Mouse (Mus musculus) embryo, embryonic 11 days (tissue): ENCODE measurements at regions not wholly inside any gene's neighbourhood (a gene's known extent, or its start where the extent isn't known, plus 50 kb on each side); places are given as distances from the start of the nearest gene placed in this dataset.
A peak's percentile ranks its signal among the peaks of the same experiment; 100 is the strongest.

Experiments used
- DNase-seq: peaks from one replicate; pipeline ENCODE4 v3.0.0-alpha.2; 2015

DNA sequence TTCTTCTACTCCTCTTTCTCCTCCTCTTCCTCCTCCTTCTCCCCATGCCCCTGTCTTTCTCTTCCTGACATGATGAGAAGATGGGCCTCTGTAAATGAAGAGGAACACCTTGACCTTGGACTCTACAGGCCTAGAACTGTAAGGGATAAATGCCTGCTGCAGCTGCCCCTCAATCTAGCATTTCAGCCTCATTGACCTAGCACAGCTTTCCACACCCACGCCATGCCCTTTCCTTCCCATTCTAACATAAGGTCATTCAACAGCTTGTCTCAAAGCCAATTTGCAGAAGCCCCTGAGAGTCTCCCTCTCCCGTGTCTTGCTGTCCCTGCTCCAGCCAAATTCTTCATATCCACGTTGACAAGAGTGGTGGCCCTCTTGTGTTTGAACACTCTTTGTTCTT, 63.8 kb upstream of the Dscam start:
- DNase-seq, result no peak

DNA sequence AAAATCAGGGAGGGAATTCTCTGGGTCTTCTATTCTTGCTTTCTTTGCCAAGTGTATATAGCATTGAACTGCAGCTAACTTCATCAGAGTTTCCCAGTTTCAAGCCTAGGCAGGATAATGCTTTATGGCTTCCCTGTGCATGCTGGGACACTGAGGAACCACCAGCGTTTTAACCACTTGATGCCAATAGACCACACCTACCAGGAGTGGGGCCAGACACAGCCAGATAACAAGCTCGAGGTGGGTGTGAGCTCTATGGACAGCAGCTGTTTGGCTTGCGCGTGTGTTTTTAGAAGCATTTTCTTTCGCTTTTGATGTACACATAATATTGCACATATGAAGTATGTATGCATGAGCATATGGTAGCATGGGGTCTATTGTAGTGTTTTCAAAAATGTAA, 69.1 kb upstream of the Dscam start:
- DNase-seq, result no peak

DNA sequence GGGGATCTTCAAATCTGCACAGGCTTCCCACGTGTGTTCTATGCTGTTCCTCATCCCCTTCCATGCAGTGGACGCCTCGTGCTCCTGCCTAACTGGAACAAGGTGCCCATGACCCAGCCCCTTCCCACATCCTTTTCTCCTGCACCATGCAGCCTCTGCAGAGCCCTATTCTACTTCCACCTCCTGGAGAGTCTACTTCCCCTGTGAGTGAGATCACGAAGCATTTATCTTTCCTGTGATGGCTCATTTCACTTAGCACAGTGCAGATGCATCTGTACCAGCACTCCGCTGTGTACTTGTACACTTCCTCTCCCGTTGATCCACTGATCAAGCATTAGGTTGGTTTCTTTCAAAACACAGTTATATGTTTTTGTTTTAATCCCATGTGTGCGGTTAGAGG, 69.5 kb upstream of the Dscam start:
- DNase-seq, result no peak

DNA sequence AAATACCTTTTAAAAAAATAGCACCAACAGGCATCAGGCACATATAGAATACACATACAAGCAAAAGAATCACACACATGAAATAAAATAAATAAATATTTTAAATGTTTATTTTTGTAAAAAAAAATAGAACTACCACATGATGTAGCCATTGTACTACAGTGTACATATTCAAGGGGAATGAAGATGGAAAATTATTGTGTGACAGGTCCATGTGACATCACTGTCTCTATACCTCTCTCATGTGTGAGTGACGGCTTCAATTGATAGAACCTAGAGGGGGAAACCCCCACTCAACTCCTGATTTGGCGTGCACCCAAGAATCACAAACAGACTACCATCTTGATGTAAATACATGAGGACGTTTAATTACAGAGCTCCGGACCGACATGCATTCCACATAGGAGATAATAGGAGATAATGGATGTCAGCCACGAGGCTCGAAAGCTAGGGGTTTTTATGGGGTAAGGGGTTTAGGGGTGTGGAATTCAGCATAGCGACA, 70.4 kb upstream of the Dscam start:
- no peak for DNase-seq

DNA sequence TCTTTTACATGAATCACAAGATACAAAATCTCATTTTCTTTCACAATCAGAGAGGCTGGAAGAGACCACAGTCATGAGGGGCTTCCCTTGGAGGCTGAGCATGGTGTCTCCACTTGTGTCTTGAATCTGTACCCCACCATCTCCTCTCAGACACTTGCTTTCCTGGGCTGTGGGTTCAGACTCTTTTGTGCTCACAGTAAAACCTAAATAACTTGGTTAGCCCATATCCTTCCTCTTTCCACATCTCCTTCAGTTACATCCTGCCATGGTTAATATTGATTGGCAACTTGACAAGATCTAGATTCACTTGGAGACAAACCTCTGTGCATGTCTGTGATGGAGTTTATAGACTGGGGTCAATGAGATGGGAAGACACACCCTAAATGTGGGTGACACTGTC, 71.1 kb upstream of the Dscam start:
- no peak for DNase-seq

DNA sequence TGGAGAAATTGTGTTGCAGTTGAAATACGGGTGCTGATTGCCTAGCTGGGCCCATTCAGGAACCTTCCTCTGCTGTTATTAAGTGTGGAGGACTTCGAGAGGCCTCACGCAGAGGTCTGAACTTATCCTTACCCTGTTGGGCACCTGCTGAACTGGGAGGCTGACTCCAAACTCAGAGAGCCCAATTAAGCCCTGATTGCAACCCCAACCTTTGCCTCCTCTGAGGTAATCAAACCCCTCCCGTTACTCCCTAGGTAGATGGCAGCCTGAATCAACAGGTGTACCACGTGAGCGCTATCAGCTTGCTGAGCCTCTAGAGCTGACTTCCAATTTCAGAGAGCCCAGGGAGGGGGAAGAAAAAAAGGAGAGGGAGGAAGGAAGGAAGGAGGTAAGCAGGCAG, 79.9 kb upstream of the Dscam start:
- DNase-seq, result no peak

DNA sequence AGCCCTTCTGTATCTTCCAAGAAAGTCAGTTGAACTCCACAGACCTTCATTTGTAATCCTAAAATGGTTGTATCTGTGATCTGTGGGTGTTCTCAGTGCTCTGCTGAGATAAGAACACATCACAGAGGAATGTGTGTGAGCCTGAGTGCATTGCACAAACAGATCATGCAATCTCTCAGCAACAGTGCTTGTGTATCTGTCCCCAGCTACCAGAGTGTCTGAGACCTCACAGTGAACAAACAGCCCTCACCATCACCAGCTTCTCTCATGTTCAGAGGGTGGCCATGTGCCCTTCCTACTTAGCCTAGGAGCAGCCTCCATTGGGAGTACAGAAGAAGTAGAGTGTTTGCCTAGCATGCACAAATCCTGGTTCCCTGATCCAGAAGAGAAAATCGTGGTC, 82.0 kb upstream of the Dscam start:
- no peak for DNase-seq

DNA sequence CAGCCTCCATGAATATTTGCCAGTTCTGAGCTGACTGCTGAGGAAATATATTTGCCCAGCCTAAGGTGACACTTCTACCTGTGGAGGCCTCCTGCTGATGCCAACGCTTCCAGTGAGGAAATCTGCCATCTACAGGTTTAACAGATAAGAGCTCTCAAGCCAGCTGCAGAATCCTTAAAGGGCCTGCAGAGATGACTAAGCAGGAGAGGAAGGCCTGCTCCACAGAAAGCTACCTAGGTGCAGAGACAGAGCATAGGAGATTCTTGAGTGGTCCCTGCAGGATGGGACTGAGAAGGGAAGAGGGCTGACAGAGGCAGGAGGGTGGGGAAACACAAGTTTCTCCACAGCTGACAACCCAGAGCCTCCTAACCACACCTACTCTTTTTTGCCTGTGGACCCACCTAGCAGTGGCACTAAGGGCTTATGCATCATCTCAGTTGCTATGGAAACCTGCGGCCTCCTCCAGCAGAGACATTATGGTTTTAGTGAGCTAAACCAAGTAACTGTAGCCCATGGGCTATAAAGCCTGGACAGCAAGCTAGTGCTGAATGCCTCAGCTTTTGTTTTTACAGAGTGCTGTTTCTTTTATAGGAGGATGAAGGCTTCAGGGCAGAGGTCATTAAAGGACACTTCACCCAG, 82.6 kb upstream of the Dscam start:
- DNase-seq, result no peak

DNA sequence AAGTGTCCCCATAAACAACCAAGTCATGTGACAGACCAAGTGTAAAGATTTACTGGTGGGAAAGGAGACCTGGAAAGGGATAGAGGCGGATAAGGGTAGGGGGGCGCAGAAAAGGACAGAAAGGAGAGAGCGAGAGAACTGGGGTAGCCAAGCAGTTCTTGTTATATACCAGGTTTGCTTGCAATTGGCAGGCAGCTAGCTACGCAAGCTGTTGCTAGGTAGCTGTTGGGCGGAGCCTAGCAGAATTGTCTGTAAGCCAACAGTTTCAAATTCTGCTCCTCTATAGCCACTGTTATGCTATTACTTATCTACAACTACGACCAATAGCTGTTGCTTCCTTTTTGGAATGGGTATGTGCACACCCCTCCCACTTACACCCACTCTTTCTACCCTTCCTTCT, 88.3 kb upstream of the Dscam start:
- DNase-seq, result no peak

DNA sequence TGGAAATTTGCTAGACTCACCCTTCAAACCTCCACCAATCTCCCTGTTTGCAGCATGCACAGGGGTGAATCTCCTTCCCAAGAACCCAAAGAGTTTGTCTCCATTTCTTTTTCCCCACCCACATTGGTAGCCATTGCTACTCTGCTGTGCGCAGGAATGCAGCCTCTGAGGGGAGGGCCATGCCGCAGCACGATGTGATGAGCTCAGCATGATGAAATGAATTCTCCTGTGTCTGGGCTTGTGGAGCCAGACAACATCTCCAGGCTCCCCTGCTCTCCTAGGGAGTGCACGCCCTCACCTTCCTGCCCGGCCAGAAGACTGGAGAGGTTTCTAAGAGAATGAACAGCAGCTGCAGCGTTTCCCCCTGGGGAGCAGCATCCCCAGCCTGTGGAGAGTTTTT, 92.9 kb upstream of the Dscam start:
- DNase-seq, result peak; percentile 24

DNA sequence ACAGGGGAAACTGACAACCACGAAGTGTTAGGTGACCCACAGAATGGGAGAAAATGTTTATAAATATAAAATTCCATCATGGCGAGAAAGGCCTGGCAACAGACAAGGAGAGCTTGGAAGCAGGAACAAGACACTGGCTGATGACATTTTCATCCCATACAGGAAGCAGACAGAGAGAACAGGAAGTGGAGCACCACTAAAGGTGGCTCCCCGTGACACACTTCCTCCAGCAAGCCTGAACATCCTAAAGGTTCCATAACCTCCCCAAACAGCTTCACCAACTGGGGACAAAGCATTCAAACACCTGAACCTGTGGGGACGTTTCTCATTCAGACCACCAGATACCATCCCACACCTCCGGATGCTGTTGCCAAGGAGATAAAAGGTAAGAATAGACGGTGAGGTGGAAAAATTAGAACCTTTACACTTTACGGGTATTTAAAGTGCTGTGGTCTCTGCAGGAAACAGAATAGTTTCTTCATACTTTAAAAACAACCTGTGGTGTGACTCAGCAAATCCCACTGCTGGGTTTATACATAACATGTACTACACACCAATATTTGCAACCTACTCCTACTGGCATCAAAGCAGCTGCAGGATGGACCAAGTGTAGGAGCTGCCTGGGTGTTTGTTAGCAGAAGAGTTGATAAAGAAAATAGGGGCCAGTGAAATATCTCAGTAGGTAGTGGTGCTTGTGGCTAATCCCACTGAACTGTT, 86.0 kb upstream of the Bace2 start:
- DNase-seq, result no peak

DNA sequence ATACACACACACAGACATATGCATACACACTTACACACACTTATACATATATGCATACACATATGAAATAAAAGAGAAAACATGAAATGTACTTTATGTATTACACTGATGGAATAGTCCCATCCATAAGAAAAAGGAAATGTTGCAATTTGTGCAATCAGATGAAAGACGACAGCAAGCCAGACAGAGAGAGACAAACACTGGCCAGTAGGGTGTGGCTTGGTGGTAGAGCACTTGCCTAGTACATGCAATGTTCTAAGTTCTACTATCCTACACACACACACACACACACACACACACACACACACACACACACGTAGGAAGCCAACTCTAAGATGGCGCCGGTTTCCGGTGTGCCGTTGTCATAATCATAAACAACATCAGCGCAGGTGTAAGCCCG, 85.3 kb upstream of the Bace2 start:
- DNase-seq, result no peak

DNA sequence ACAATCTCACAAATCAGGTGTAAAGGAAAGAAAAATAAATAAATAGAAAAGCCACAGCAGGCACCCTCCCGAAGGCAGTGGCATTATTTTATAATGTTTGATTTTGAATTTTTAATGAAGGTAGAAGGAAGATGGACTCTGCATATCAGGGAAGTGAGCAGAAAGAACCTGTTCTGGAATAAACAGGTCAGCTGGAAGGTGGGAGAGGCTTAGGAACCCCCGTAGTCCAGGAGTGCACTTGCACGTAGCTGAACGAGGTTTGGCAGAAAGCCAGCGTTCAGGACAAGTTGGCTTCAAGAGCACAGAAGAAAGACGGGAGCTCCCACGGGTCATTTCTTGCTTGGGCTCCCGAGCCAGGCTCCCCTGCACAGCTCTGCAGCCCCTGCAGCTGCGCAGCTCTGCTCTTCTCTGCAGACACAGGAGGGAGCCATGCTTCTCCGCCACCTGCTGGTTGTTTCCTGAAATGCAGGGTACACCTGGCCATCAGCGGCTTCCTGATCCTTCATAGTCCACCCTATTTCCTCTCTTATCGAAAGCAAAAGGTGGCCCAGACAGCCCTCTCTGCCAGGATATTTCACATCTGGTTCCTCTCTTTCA, 84.4 kb upstream of the Bace2 start:
- DNase-seq, result peak; percentile 84

DNA sequence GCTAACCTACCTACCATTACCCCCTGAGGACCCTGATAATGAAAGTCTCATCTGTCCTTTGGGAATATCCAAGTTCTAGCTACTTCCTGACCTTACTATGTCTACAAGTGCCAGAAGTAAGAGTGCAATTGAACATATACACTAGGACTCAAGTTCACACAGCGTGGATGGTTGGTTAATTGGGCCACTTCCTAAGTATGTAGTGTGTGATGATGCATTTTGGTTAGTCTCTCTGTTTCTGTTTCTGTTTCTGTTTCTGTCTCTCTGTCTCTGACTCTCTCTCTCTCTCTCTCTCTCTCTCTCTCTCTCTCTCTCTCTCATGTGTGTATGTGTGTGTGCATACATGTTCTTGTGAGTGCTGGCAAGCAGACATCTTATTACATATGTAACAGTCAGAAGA, 77.6 kb upstream of the Bace2 start:
- DNase-seq, result no peak

DNA sequence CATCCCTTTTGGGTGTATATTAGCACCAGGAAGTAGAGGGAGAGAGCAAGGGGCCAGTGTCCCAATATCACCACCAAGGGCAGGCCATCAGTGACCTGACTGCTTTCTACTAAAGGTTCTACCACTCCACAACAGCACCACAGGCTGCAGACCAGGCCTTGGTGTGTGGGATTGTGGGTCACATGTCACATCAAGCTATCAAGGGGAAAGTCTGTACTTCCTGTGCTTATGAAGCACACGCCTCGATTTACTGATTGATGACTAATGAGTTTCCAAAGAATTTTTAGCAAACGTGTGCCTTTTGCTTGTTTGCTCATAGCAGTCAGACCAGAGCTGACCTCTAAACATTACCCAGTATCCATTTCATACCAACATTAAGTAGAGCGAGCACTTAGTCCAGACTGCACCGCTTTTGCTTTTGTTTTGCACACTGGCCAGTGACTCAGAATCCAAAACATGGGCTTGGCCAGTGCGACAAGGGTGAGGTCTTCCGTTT, 74.9 kb upstream of the Bace2 start:
- no peak for DNase-seq

DNA sequence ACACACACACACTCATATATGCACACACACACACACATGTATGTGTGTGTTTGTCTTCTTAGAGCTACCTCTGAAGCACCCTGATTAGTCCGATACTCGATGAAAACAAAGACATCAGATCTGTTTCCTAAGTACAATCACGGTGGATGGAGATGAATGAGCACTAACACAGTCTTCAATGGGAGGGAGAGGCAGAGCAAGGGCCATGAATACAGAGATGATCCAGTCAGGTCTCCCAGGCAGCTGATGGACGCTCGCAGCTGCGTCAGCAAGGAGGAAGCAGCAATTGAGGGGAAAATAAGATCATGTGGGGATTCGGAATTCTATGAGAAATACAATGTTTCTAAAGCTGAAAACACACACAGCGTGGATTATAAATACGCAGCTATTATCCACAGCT, 73.6 kb upstream of the Bace2 start:
- DNase-seq, result no peak

DNA sequence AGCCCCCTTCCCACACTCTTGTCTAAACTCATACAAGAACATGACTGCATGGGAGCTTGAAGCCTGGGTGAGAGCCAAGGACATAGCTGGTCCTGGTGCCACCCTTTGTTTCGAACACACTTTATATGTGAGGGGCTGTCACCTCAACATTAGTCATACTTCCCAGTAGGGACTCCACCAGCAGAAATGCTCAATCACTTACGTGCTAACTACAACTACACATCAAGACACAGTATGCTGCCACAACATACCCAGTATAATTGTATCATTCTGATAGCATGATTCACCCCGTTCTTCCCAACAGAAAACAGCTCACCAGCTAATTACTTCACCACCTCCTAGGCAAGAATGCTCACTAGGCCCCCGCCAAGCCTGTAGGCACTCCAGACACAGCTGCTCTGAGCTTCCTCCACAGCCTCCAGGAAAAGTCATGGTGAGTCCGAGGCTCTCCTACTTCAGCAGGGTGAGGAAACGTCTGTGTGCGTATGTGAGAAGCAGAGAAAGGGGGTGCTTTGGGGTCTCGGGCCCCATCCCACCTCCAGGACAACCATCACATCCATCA, 70.6 kb upstream of the Bace2 start:
- no peak for DNase-seq

DNA sequence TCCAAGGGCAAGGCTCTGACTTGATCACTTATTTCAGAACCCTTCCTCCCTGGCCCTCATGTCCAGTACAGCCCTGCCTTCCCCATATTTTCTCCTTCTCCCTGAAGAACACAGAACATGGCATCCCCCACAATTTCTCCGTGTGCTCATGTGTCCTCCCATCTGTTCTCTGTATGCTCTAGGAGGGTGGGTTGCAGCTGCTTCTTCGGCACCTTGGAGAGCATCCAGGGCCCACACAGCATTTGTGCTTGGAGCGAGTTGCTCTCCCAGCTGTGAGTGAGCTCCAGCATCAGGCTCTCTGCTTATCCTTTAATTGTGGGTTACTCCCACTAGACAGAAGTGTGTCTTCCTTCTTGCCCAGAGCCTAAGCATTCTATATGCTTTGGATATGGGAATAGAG, 69.8 kb upstream of the Bace2 start:
- DNase-seq, result no peak

DNA sequence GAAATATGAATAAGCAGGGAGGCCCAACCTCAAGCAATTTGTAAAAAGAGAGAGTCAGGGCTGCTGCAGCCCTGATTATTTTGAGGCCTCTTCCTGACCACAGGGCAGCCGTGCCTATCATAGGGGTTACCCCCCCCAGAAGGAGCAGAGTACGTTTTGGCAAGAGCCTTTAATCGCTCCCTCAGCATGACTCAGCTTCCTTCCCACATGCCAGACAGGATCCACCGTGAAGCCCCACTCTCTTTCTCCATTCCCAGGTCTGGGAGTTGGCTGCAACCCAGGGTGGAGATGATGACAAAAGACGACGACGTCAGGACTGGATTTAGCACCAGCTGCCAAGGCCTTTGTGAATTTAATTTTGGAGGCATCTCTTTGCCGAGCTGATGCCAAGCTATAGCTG, 67.9 kb upstream of the Bace2 start:
- DNase-seq, result no peak

DNA sequence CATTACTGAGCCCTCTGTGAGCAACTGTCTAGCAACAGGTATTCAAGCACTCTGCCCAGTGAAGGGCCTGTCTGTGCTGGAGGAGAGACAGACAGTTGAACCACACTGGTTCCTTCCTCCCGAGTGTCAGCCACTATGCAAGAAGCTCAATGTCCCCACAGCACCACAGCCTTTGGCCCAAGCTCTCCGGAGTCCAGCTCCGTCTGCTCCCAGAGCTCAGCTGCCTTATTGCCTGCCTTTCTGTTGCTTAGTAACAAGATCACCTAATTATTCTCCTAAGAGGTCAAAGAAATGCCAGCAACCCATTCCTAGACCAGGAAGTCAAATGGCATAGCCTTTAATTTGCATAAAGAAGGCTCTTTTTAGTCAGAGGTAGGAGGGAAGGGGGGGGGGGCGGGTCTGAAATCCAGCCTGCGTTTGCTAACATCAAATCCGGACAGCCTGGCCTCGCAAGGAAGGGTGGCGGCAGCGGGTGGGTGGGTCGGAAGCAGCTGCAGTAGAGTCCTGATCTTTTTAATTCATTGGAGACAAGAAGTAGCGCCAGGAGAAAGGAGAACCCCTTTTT, 64.0 kb upstream of the Bace2 start:
- DNase-seq, result peak; percentile 67

DNA sequence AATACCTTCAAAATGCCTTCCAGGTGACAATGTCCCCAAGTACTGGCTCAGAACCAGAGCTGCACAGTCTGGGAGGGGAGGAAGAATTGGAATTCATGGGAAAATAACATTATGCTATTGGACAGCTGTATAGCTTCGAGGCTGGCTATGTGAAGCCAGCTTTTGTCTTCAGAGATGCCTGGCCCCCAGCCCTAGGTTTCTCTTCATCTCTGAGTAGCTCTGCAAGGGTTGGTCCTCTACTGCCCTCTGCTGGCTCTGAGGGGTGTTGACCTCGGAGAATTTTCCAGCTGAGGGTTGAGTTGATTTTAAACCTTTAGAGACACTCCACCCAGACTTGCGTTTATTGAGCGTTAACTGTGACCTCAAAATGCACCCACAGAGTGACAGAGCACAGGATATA, 63.3 kb upstream of the Bace2 start:
- DNase-seq, result peak; percentile 85

DNA sequence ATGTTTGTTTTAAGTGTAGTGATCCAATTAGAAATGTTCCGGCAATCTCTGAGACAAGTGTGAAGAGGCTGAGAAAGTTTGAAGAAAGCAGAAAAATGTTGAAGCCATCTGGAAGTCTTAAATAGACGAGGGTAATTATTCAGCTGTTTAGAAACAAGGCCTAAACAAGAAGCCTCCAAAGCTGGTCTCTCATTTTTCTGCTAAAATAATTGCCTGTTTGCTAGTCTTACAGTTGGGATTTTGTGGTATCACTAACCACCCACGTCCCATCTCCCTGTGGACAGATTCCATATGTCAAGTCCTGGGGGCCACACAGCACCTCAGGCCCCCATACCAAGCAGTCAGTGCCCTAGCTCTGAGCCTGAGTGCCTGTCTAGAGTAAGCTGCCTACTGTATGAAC, 59.4 kb upstream of the Bace2 start:
- DNase-seq, result no peak

DNA sequence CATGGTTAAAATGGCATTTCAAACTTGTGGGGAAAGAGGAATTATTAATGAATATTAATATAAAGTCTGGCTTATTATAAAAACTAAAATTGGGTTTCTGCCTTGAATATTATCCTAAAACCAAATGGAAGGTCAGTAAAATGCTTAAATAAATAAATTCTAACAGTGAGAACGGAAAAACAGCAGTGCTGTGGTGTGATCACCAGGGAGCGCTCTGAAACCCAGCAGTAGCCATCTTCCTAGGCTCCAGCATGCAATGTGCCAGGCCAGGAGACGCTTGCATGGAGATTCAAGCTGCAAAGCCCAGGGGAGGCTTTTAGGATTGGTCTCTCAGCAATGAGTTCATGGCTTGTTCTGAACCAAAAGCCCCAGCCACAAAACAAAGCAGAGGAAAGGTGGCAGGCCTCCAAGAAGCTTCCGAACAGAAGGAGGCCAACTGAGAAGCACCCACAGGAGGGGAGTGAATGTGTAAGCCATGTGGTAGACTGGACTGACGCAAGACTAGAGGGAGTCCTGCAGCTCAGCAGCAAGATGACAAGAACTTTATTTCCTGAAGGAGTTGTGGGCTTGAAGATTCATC, 52.3 kb upstream of the Bace2 start:
- DNase-seq, result no peak
